Mouse (Mus musculus) ES-CJ7 (cell line): ENCODE measurements at regions not wholly inside any gene's neighbourhood (a gene's known extent, or its start where the extent isn't known, plus 50 kb on each side); places are given as distances from the start of the nearest gene placed in this dataset.

Source experiments
- DNase-seq: peaks from one replicate; pipeline ENCODE4 v3.0.0; 2011; ENCODE audit warnings: low read depth, low spot score

DNA sequence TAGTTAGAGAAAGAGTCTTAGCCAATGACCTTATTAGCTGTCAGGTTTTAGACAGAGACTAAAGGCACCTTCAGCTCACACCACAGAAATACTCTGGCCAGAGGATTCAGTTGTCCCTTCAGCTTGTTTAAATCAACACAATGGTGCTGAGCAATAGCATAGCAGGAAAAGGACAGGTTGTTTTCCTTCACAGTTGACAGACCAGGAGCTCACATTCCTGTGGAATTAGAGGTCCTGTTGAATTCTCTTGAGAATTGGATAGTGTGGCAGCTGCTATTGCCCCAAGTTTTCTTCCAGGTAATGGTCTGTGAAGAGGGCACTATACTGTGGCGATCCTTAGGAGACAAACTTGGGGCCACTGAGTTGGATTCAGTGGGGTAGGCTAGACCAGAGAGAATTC lies 57.2 kb upstream of the Pglyrp3 start:
- DNase-seq = no peak

DNA sequence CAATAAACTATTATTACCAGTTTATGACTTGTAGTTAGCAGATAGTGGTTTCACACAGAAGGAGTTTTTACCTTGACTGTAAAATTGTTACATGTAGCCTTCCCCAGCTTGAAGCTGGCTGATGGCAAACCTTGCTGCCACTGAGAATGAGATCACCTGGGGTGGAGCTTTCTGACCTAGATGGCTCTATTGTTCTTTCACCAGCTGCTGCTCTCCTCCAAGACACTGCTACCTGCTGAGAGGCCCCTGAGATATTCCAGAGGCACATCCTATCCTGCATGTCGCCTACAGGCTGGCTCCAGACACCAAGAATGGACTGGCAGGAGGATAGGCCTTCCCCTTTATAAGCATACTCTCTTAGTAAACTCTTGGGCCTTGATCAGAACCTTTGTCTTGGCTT lies 55.8 kb upstream of the Pglyrp3 start:
- DNase-seq = peak; percentile 69

DNA sequence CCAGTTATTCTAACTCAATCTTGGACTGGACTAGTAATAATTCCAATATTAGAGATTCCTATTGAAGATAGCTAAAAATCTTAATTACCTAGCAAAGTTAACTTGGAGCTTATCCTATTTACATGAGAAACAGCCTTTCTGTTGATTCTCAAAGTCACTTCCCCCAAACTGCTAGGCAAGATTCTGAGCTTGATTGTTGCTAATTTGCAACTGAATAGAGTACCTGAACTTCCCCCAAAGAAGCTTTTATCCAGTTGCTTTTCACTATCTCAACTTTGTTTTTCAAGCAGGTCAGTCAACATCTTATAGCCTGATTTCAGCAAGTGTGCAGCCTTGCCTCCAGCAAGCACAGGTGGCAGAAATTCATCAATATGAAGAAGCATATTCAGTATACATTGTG lies 50.5 kb upstream of the Pglyrp3 start:
- DNase-seq = peak; percentile 93

DNA sequence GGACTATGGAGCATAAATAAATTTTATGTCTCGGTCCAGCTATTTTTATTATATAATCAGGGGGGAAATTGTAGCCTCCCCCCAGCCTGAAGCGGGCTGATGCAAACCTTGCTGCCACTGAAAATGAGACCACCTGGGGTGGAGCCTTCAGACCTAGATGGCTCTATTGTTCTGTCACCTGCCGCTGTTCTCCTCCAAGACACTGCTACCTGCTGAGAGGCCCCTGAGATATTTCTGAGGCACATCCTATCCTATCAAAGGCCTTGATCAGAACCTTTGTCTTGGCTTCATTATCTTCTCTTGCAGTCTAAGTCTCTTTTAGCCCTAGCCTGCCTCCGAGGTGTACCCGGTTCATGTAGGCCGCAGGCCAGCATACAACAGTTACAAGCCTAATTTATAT lies 49.8 kb upstream of the Pglyrp3 start:
- DNase-seq = peak; percentile 93
